Mouse (Mus musculus): ENCODE results near the gene Ppp2r5e. TPM values are rescaled to one million over a fixed set of nuclear protein-coding genes. Genes with fewer than 3 reads are reported as not detected.

Ppp2r5e gene
- 19.3 and 20.0 TPM in 2 replicates for polyA plus RNA-seq (2015; fragmentation: Nextera tagmentation; extraction: Ambion mirVana)

DNA sequence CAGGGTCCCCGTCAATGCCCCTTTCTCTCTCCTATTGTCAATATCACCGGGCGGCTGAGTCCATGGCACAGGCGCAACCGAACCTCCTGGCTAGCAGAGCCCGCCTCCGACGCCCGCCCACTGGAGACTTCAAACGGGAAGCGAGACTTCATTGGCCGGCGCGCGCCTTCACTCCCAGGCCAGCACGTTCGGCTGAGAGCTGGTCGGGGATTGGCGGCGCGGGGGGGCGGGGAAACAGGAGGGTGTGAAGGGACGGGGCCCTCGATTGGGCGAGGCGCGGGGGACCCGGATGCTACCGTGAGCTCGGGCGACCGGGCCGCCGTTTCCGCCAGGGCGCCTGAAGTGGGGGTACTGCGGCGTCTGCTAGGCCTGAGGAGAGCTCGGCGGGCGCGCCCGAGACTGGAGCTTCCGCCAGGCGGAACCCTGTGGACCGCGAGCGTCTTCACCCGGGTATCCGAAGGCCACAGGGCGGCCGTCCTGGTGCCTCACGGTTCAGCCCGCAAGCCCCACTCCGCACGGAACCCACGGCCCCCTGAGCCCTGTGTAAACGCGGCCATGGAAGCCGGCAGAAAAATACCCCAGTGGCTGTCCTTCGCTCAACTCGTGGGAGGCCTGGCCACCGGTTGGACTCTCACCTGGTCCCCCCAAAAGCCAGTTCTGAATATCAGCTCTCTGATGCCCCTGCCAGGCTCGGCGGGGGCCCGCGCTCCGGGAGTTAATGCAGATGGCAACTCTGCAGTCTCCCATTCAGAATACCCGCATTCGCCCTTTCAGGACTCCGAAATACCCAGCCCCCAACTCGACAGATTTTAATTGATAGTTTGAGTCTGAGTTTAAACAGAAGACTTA is at the start of gene Ppp2r5e:
TSS of gene Ppp2r5e (minus strand) at position 92 of the 849 bp plus-strand sequence.
- H3K4me2 ChIP-seq = peak within 1 kb of the TSS; percentile 84
- H3K4me3 ChIP-seq (replicated peaks) = peak within 1 kb of the TSS; percentile 88
- H3K9ac ChIP-seq (replicated peaks) = peak within 1 kb of the TSS; percentile 98
- H3K27ac ChIP-seq (replicated peaks) = peak within 1 kb of the TSS; percentile 99
- WGBS = under 1% methylated on average over 71 of the region's 72 CpGs
- H3K27me3 ChIP-seq (replicated peaks) = no peaks in the 10 kb centered on the region
- peak; percentile 99 for ATAC-seq (ENCODE audit: low FRiP score)
- H3K4me1 ChIP-seq = peaks cover 27% of the 10 kb centered on the region
- peaks cover 12% of the 10 kb centered on the region for H3K36me3 ChIP-seq
- H3K9me3 ChIP-seq (replicated peaks) = no peaks in the 10 kb centered on the region

DNA sequence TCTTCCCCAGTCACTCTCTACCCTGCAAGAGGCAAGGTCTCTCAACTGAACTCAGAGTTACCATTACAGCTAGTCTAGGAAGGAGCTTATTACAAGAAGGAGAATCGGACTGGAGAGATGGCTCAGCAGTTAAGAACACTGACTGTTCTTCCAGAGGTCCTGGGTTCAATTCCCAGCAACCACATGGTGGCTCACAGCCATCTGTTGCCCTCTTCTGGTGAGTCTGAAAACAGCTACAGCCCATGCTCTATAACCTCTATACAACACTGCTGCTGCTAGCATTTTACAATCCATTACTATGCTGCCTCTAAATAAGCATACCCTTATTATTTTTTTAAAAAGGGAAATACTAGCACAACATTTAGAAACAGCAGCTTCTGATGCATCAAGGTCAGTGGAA is 49.7 kb upstream of the Ppp2r5e start:
- Histone ChIP-seq H3K4me2 (no peak overlapping the region), H3K27me3 (replicated peaks) (no peaks in the 10 kb centered on the region), H3K4me3 (replicated peaks) (no peak overlapping the region), H3K36me3 (no peaks in the 10 kb centered on the region), H3K27ac (replicated peaks) (no peak overlapping the region), H3K4me1 (peaks cover 10% of the 10 kb centered on the region; the same call in 1 of the 2 replicates), H3K9me3 (replicated peaks) (no peaks in the 10 kb centered on the region), H3K9ac (replicated peaks) (no peak overlapping the region)
- no peak for ATAC-seq (ENCODE audit: low FRiP score)
- WGBS = 97% methylated on average over 1 of the region's 1 CpGs

DNA sequence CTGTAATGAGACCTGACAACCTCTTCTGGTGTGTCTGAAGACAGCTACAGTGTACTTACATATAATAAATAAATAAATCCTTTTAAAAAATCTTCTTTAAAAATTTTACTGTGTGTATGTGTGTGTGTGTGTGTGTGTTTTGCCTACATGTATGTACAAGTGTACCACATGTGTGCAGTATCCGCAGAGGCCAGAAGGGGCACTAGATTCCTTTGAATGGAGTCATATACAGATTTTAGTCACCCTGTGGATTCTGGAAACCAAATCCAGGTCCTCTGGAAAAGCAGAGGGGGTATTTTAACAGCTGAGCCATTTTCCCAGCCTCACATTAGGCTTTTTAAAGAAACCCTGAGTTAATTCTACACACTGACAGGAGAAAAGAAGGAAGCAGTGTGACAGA is 45.7 kb upstream of the Ppp2r5e start:
- Histone ChIP-seq H3K36me3 (no peaks in the 10 kb centered on the region), H3K4me3 (replicated peaks) (no peak overlapping the region), H3K27ac (replicated peaks) (no peak overlapping the region), H3K27me3 (replicated peaks) (no peaks in the 10 kb centered on the region), H3K9me3 (replicated peaks) (no peaks in the 10 kb centered on the region), H3K4me1 (no peaks in the 10 kb centered on the region), H3K9ac (replicated peaks) (no peak overlapping the region), H3K4me2 (no peak overlapping the region)
- WGBS = 100% methylated on average over 1 of the region's 1 CpGs
- no peak for ATAC-seq (ENCODE audit: low FRiP score)

DNA sequence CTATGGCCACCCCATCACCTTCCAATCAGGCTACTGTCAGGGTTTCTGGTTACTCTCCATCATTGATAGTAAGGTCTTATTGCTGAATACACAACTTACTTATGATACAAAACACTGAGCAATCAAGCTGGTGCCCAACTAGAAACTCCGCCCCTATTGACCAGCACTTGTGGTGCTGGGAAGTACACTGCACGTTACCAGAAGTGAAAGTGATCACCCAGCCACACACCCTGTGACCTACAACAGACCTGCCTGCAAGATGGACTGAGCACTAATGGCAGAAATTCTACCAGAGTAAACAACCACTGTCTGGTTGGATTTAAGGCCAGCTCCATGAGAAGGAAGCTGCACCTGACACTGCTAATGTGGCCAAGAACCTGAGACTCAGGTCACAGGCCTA is 42.3 kb upstream of the Ppp2r5e start:
- 91% methylated on average over 2 of the region's 2 CpGs for WGBS
- no peaks in the 10 kb centered on the region for H3K27me3 ChIP-seq (replicated peaks)
- H3K9me3 ChIP-seq (replicated peaks) = no peaks in the 10 kb centered on the region
- H3K36me3 ChIP-seq = no peaks in the 10 kb centered on the region
- H3K4me1 ChIP-seq = no peaks in the 10 kb centered on the region
- H3K27ac ChIP-seq (replicated peaks) = no peak overlapping the region
- H3K4me3 ChIP-seq (replicated peaks) = no peak overlapping the region
- no peak overlapping the region for H3K4me2 ChIP-seq
- H3K9ac ChIP-seq (replicated peaks) = no peak overlapping the region
- no peak for ATAC-seq (ENCODE audit: low FRiP score)

DNA sequence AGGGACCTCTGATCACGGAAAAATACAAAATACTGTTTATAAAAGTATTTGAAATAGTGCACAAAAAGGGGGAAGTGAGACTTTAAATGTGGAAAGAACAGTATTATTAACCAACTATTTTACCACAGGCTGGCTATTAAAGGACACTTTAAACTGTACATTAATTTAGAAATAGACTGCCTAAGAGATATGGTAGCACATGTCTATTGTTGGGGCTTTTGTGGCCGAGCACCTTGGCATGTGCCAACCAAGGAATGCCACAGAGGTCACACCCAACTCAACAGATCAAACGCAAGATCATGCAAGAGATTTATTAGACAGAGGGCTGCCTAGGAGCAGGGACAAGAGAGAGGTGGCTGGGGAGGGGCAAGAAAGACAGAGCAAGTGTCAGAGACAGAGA is 41.1 kb upstream of the Ppp2r5e start:
- H3K27me3 ChIP-seq (replicated peaks) = no peaks in the 10 kb centered on the region
- no peak overlapping the region for H3K4me3 ChIP-seq (replicated peaks)
- H3K4me1 ChIP-seq = no peaks in the 10 kb centered on the region
- H3K36me3 ChIP-seq = peaks cover 8% of the 10 kb centered on the region
- no peak for ATAC-seq (ENCODE audit: low FRiP score)
- H3K4me2 ChIP-seq = no peak overlapping the region
- no peak overlapping the region for H3K27ac ChIP-seq (replicated peaks)
- H3K9ac ChIP-seq (replicated peaks) = no peak overlapping the region
- 87% methylated on average over 3 of the region's 3 CpGs for WGBS
- H3K9me3 ChIP-seq (replicated peaks) = no peaks in the 10 kb centered on the region

DNA sequence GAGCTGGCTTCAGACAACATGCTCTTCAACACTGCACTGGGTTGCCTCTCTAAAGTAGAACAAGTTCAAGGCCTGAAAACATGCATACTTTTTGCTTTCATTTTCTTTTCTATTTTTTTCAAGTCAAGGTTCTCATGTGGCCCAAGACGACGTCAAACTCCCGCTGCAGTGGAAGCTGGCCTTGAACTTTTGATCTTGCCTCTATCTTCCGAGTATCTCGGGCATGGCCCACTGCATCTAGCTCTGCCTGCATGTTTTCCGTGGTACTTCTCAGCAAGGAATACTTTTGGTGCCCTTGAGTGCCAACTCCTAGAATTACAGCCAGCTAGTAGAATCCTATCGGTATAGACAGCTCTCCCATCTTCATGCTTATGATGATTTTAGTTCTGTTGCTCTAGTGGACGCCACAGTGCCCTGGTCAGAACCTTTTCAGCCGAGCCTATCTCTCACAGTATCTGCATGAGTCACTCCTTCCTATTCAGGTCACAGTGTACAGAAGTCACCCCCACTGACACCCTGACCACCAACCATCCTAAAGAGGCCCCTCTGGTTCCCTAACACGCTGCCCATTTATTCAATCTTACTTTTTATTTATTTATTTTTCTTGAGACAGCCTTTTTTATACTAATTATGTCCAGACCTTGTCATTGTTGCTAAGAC is 39.9 kb upstream of the Ppp2r5e start:
- no peak overlapping the region for H3K4me2 ChIP-seq
- 94% methylated on average over 10 of the region's 10 CpGs for WGBS
- H3K9me3 ChIP-seq (replicated peaks) = no peaks in the 10 kb centered on the region
- no peaks in the 10 kb centered on the region for H3K27me3 ChIP-seq (replicated peaks)
- H3K36me3 ChIP-seq = peaks cover 12% of the 10 kb centered on the region
- H3K27ac ChIP-seq (replicated peaks) = no peak overlapping the region
- H3K4me1 ChIP-seq = no peaks in the 10 kb centered on the region
- no peak overlapping the region for H3K9ac ChIP-seq (replicated peaks)
- ATAC-seq (ENCODE audit: low FRiP score) = no peak
- no peak overlapping the region for H3K4me3 ChIP-seq (replicated peaks)

DNA sequence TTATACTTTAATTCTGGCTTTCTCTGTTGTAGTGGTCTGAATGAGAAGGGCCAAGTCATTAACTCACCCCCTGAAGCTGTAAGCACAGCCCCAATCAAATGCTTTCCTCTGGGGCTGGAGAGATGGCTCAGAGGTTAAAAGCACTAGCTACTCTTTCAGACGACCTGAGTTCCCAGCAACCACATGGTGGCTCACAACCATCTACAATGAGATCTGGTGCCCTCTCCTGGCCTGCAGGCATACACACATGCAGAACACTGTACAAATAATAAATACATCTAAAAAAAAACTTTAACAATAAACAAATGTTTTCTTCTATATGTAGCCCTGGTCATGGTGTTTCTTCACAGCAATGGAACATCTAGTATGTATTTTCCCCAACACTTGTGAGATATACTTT is 33.6 kb upstream of the Ppp2r5e start:
- no peak for ATAC-seq (ENCODE audit: low FRiP score)
- 50% methylated on average over 1 of the region's 1 CpGs for WGBS

DNA sequence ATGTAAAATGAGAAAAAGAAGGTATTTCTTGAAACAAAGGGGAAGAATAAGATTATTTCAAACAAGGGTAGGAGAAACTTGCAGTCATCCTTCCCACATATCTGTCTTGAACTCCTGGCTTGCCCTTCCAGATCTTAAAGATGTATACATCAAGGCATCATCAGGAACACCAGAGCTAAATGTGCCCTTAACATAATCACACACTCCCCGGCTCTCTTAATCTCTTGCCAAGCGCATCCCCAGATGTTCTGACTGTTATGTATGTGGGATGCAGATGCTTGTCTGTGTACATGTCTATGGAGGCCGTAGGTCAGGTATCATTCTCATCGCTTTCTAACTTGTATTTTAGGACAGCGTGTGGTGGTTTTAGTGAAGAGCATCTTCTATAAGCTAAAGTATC is 27.2 kb upstream of the Ppp2r5e start:
- 92% methylated on average over 5 of the region's 5 CpGs for WGBS
- Histone ChIP-seq H3K4me1 (no peaks in the 10 kb centered on the region), H3K36me3 (no peaks in the 10 kb centered on the region), H3K4me2 (no peak overlapping the region), H3K9ac (replicated peaks) (no peak overlapping the region), H3K4me3 (replicated peaks) (no peak overlapping the region), H3K27me3 (replicated peaks) (no peaks in the 10 kb centered on the region), H3K9me3 (replicated peaks) (no peaks in the 10 kb centered on the region), H3K27ac (replicated peaks) (no peak overlapping the region)
- no peak for ATAC-seq (ENCODE audit: low FRiP score)

More for the DNA sequence above, 33.6 kb upstream of the Ppp2r5e start:
- Histone ChIP-seq H3K27ac (replicated peaks) (no peak overlapping the region), H3K27me3 (replicated peaks) (no peaks in the 10 kb centered on the region), H3K9me3 (replicated peaks) (no peaks in the 10 kb centered on the region), H3K36me3 (peaks cover 12% of the 10 kb centered on the region), H3K4me2 (no peak overlapping the region), H3K9ac (replicated peaks) (no peak overlapping the region), H3K4me1 (no peaks in the 10 kb centered on the region), H3K4me3 (replicated peaks) (no peak overlapping the region)

DNA sequence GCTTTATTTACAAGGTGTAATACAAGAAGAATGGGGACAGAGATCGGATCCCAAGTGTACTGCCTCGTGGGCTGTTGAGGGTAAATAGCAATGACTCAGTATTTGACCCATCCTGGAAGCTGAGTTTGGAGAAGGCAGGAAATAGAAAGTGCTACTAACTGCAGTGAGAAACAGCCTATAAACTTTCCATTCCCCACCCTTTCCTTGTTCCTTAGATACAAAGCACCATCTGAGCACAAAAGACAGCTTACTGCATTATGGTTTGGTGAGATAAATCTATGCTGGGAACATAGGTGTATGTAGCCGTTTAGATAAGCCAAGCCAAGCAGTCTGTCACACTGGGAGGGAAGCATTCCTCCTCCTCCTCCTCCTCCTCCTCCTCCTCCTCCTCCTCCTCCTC is 26.8 kb upstream of the Ppp2r5e start:
- Histone ChIP-seq H3K9me3 (replicated peaks) (no peaks in the 10 kb centered on the region), H3K9ac (replicated peaks) (no peak overlapping the region), H3K27ac (replicated peaks) (no peak overlapping the region), H3K4me1 (no peaks in the 10 kb centered on the region), H3K4me2 (no peak overlapping the region), H3K36me3 (no peaks in the 10 kb centered on the region), H3K4me3 (replicated peaks) (no peak overlapping the region), H3K27me3 (replicated peaks) (no peaks in the 10 kb centered on the region)
- no peak for ATAC-seq (ENCODE audit: low FRiP score)
- WGBS = 80% methylated on average over 3 of the region's 3 CpGs

DNA sequence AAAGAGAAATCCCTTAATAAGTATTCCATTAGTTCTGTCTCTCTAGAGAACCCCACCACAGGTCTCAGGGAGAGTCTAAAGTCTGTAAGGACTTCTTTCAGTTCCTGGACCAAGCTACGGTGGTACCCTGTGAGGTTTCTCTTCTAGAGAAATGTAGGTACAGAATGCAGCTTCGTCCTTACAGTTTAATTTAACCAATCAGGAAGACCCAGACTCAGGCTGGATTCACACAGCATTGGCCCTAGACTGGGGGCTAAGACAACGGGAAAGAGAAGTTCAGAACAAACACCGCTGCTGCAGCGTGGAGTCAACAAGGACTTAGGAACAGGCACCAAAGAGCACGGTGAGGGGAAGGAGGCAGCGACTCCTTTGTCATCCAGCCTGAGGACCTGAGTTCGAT is 20.8 kb upstream of the Ppp2r5e start:
- Histone ChIP-seq H3K9me3 (replicated peaks) (no peaks in the 10 kb centered on the region), H3K9ac (replicated peaks) (no peak overlapping the region), H3K4me3 (replicated peaks) (no peak overlapping the region), H3K27ac (replicated peaks) (no peak overlapping the region), H3K27me3 (replicated peaks) (no peaks in the 10 kb centered on the region), H3K4me1 (peaks cover 6% of the 10 kb centered on the region; the same call in 1 of the 2 replicates), H3K4me2 (no peak overlapping the region), H3K36me3 (no peaks in the 10 kb centered on the region)
- ATAC-seq (ENCODE audit: low FRiP score) = no peak
- 68% methylated on average over 8 of the region's 8 CpGs for WGBS

DNA sequence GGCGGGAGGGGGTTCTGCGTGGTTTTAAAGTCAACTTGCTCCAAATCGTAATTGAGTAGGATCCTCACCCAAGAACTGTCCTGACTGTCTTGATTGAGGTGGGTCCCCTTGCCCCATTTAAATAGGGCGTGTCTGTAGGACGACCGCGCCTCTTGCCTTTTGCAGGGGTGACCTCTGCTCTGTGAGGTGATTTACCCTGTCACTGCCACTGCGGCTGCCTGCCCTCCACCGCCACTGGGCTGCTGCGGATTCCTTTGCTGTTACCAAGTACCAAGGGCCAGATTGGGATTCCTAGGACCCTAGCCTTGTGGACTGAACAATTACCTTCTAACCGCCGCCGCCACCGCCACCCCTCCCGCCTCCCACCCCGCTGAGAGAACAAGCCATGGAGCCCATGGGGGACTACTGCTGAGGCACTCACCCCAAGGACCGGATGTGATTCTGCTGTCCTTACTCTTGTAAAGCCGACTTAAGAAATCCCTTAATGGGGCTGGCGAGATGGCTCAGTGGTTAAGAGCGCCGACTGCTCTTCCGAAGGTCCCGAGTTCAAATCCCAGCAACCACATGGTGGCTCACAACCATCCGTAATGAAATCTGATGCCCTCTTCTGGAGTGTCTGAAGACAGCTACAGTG is 20.2 kb upstream of the Ppp2r5e start:
- ATAC-seq (ENCODE audit: low FRiP score) = no peak
- 8% methylated on average over 24 of the region's 24 CpGs for WGBS
- H3K27me3 ChIP-seq (replicated peaks) = no peaks in the 10 kb centered on the region
- H3K9me3 ChIP-seq (replicated peaks) = no peaks in the 10 kb centered on the region
- H3K9ac ChIP-seq (replicated peaks) = no peak overlapping the region
- no peak overlapping the region for H3K27ac ChIP-seq (replicated peaks)
- peak overlapping the region; percentile 21 for H3K4me3 ChIP-seq (replicated peaks)
- peak overlapping the region; percentile 52 for H3K4me2 ChIP-seq
- H3K36me3 ChIP-seq = no peaks in the 10 kb centered on the region
- peaks cover 6% of the 10 kb centered on the region; the same call in 1 of the 2 replicates for H3K4me1 ChIP-seq
